8 mouse cellular contexts compared by ENCODE assay signal in genomic region chr4:91374571-91375371, GRCm38 (mm10). TPM values are rescaled to one million over a fixed set of nuclear protein-coding genes. Genes with fewer than 3 reads are reported as not detected.
A peak's percentile ranks its signal among the peaks of the same experiment; 100 is the strongest.
DNase-seq lines count a peak whose midpoint lies in the region; ATAC-seq and TF ChIP-seq lines count a peak whose summit lies in the region.

No protein-coding gene starts in this region.

- H3K4me3 ChIP-seq in ES-Bruce4 (ENCODE audit: low read depth, low read length): peak overlapping the region; percentile 71
- H3K4me3 ChIP-seq in cortical plate, adult 2 months (ENCODE audit: insufficient read depth, low read length): peak overlapping the region; percentile 43
- H3K4me3 ChIP-seq in liver, embryonic 12.5 days: peak overlapping the region; percentile 49

- intact Hi-C loops in heart, postnatal 36 days (cut with DNase I): no loop called here

- no peak for TF ChIP-seq EP300 in ES-Bruce4 (IDR thresholded peaks at IDR 0.05; ENCODE audit: insufficient read depth, low read depth, low read length)

- H3K9me3 ChIP-seq in ES-Bruce4 (replicated peaks; ENCODE audit: control insufficient read depth, insufficient read depth, low read length, poor library complexity, severe bottlenecking): no peaks in the 10 kb centered on the region
- H3K9me3 ChIP-seq in liver, embryonic 12.5 days (replicated peaks): no peaks in the 10 kb centered on the region

- peak; percentile 21 for ATAC-seq in frontal cortex, adult (ENCODE audit: low TSS enrichment)
- no peak for ATAC-seq in liver, embryonic 12.5 days
- ATAC-seq in megakaryocyte-erythroid progenitor cell, adult 5-6 weeks (replicated peaks; ENCODE audit: low FRiP score, low TSS enrichment, poor library complexity, severe bottlenecking): no peak

- H3K27ac ChIP-seq in ES-Bruce4 (ENCODE audit: insufficient read depth, low read length): no peak overlapping the region
- peak overlapping the region; percentile 19; the same call in 1 of the 2 replicates for H3K27ac ChIP-seq in cortical plate, adult 2 months (ENCODE audit: insufficient read depth, low read length)
- H3K27ac ChIP-seq in liver, embryonic 12.5 days: no peak overlapping the region

- peak overlapping the region; percentile 70 for H3K4me2 ChIP-seq in liver, embryonic 12.5 days

- 1% methylated on average over 46 of the region's 46 CpGs for WGBS in liver, embryonic 12.5 days (ENCODE audit: insufficient replicate concordance)

- 0 out of 2 replicates have a peak overlapping the region, but pooled peaks have one; percentile 24 for H3K9ac ChIP-seq in ES-Bruce4 (ENCODE audit: low read depth, poor library complexity, severe bottlenecking)
- H3K9ac ChIP-seq in liver, embryonic 12.5 days: no peak overlapping the region

- no peak for DNase-seq in frontal cortex, adult 2 months (ENCODE audit: extremely low spot score in 1 of 2, low spot score in 1 of 2)
- peak; percentile 18 to 27 for DNase-seq in heart, postnatal 36 days
- peak; percentile 18 for DNase-seq in ovary, postnatal 14 days (ENCODE audit: low spot score)

- TF ChIP-seq POLR2A in ES-Bruce4 (IDR thresholded peaks at IDR 0.05; ENCODE audit: insufficient read depth, low read length): no peak
- TF ChIP-seq POLR2A in cortical plate, adult 2 months (IDR thresholded peaks at IDR 0.05; ENCODE audit: extremely low read depth, insufficient read depth, low read length): no peak

- no peak for TF ChIP-seq CTCF in ES-Bruce4 (IDR thresholded peaks at IDR 0.05; ENCODE audit: low read depth, low read length)
- no peak for TF ChIP-seq CTCF in cortical plate, adult 2 months (IDR thresholded peaks at IDR 0.05; ENCODE audit: extremely low read depth, insufficient read depth, low read length)

- H3K27me3 ChIP-seq in ES-Bruce4 (ENCODE audit: control insufficient read depth, insufficient read depth, low read length, poor library complexity, severe bottlenecking): no peaks in the 10 kb centered on the region
- H3K27me3 ChIP-seq in liver, embryonic 12.5 days (replicated peaks): peaks cover 63% of the 10 kb centered on the region

- no peaks in the 10 kb centered on the region for H3K4me1 ChIP-seq in ES-Bruce4 (ENCODE audit: control insufficient read depth, insufficient read depth, low read length)
- H3K4me1 ChIP-seq in cortical plate, adult 2 months (ENCODE audit: control insufficient read depth, insufficient read depth, low read length): no peaks in the 10 kb centered on the region
- peaks cover 25% of the 10 kb centered on the region for H3K4me1 ChIP-seq in liver, embryonic 12.5 days

- H3K36me3 ChIP-seq in ES-Bruce4 (ENCODE audit: control insufficient read depth, insufficient read depth, low read length, poor library complexity, severe bottlenecking): no peaks in the 10 kb centered on the region
- no peaks in the 10 kb centered on the region for H3K36me3 ChIP-seq in liver, embryonic 12.5 days

RNA-seq across cellular contexts. Expression of gene Elavl2, which starts 25.8 kb away (rescaled TPM):
- 25.8 and 29.3 TPM in 2 replicates for polyA plus RNA-seq in frontal cortex, adult 2 months (2012; rRNA removed)
- 35.7 and 46.2 TPM in 2 replicates for polyA plus RNA-seq in ES-Bruce4 (2011; ENCODE audit: insufficient read depth, insufficient read length, low read depth, missing spikeins)
- 38.6 and 41.1 TPM in 2 replicates for polyA plus RNA-seq in cortical plate, adult 2 months (2012; rRNA removed)
- total RNA-seq in heart, postnatal 36 days (2021): under 1 TPM; 0.11 to 0.56 TPM
- 0.33 and 0.69 TPM in 2 replicates for polyA plus RNA-seq in liver, embryonic 12.5 days (2016; fragmentation: Nextera tagmentation; extraction: Ambion mirVana)
- total RNA-seq in megakaryocyte-erythroid progenitor cell, adult 5-6 weeks (2014; fragmentation: Nextera tagmentation): 0.20 TPM in 1 of 2 replicates, not detected in the other
- 4.0 TPM in 1 of 2 replicates, not detected in the other for total RNA-seq in megakaryocyte-erythroid progenitor cell, adult 5-6 weeks (2017)

Comparison
In these comparisons a context has a peak if more than half of its experiments do, and no peak if none do; other contexts are left out.
1. DNase-seq: peak in heart, postnatal 36 days (2 of 2) and ovary, postnatal 14 days (single experiment); none in frontal cortex, adult 2 months (0 of 2).
2. RNA of gene Elavl2, which starts 25.8 kb away (polyA plus RNA-seq): 38.6 to 41.1 TPM in cortical plate, adult 2 months, 35.7 to 46.2 TPM in ES-Bruce4 and 25.8 to 29.3 TPM in frontal cortex, adult 2 months; 0.33 to 0.69 TPM in liver, embryonic 12.5 days; every median in the first group is over 10 times any median in the second.
3. Peak in every context shown above with its lines, with median percentiles within 50 percentile points of each other: H3K4me3 ChIP-seq.